In the genomic region with DNA sequence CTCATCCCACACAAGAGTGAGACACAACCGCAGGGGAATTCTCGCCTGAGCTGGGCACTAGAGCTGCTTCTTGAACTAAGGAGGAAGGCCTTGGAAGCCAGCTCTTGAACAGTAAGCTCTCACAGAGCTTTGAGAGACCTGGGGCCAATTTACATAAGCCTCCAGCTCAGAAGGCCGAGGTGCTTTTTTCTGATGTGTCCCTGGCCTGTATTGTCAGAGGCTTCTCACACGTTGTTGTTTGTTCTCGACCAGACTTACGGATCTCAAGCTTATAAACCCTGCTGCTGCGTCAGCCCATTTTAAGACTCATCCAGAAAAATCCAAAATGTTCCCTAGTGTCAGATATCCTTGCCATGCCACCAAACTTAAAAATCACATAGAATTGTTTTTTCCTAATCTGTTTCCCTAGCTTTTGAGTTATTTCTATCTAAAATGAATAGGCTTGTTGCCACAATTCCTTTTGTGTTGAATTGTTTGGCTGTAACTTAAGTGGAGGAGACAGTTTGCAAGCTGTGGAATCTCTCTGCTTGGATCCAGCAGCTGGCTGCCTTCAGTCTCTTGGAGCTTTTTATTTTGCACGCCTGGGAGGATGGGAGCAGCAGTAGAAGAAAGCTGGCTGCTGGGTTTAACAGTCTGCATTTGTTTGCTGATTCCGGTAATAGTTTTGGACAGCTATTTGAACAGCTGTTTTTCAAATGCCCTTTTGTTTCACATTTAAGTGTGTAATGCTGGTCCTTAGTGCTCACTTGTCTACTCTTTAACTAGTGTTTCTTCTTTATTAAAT, we compare ENCODE assay signal across 8 mouse cellular contexts.
DNase-seq lines count a peak whose midpoint lies in the region; ATAC-seq lines count a peak whose summit lies in the region.

No protein-coding gene starts in this region.

- no peak for DNase-seq in neural tube, embryonic 10.5 days (ENCODE audit: extremely low spot score, low spot score)
- DNase-seq in gastrocnemius, postnatal 14 days = peak; percentile 54
- peak; percentile 50 to 64 for DNase-seq in kidney, postnatal 25 days
- DNase-seq in lung, postnatal 14 days = peak; percentile 37
- no peak for DNase-seq in cerebellum, adult 9-10 months
- no peak for DNase-seq in ovary, adult 18-20 months (ENCODE audit: low spot score)
- no peak for DNase-seq in liver

- H3K9me3 ChIP-seq in neural tube, embryonic 15.5 days (replicated peaks) = no peaks in the 10 kb centered on the region

- 33% methylated on average over 9 of the region's 9 CpGs for WGBS in neural tube, embryonic 15.5 days

- peak overlapping the region; percentile 51; the same call in 1 of the 2 replicates for H3K27ac ChIP-seq in neural tube, embryonic 15.5 days (replicated peaks)

- no peak for ATAC-seq in neural tube, embryonic 15.5 days (ENCODE audit: low FRiP score)

- peaks cover 5% of the 10 kb centered on the region; the same call in 1 of the 2 replicates for H3K36me3 ChIP-seq in neural tube, embryonic 15.5 days

- intact Hi-C loops in gastrocnemius, postnatal 14 days (cut with DNase I; ENCODE audit: low total_unique reads) = no loop called here

- peaks cover 4% of the 10 kb centered on the region; the same call in 1 of the 2 replicates for H3K4me1 ChIP-seq in neural tube, embryonic 15.5 days

- H3K4me2 ChIP-seq in neural tube, embryonic 15.5 days = no peak overlapping the region

- H3K4me3 ChIP-seq in neural tube, embryonic 15.5 days (replicated peaks) = no peak overlapping the region

- no peak overlapping the region for H3K9ac ChIP-seq in neural tube, embryonic 15.5 days (replicated peaks)

- H3K27me3 ChIP-seq in neural tube, embryonic 15.5 days (replicated peaks) = no peaks in the 10 kb centered on the region

Comparison
In these comparisons a context has a peak if more than half of its experiments do, and no peak if none do; other contexts are left out.
1. DNase-seq: peak in gastrocnemius, postnatal 14 days (single experiment), kidney, postnatal 25 days (2 of 2) and lung, postnatal 14 days (single experiment); none in neural tube, embryonic 10.5 days (single experiment), cerebellum, adult 9-10 months (single experiment), ovary, adult 18-20 months (single experiment) and liver (single experiment).